Mouse (Mus musculus): ENCODE measurements around the gene Pik3c2a. TPM values are rescaled to one million over a fixed set of nuclear protein-coding genes. Genes with fewer than 3 reads are reported as not detected.

The Pik3c2a gene
- polyA plus RNA-seq, 1 experiment from 2014 or later, result 32.9 TPM

GRCm38 (mm10) chr7:116327901-116328300 lies 115.3 kb downstream of the Pik3c2a start:
- Histone ChIP-seq H3K27me3 (replicated peaks; ENCODE audit: control insufficient read depth, insufficient read depth, low read length) (no peaks in the 10 kb centered on the region), H3K4me1 (replicated peaks; ENCODE audit: control insufficient read depth, insufficient read depth, low read length) (no peaks in the 10 kb centered on the region; the same call in 1 of the 2 replicates), H3K36me3 (ENCODE audit: control insufficient read depth, insufficient read depth, low read length) (peaks cover 43% of the 10 kb centered on the region), H3K4me3 (ENCODE audit: low read depth, low read length) (no peak overlapping the region), H3K27ac (ENCODE audit: low read depth) (no peak overlapping the region), H3K4me2 (ENCODE audit: low read length) (no peak overlapping the region), H3K9me3 (ENCODE audit: control insufficient read depth, low read length) (no peaks in the 10 kb centered on the region), H3K9ac (ENCODE audit: low read length) (no peak overlapping the region)
- no peak for ATAC-seq (replicated peaks; ENCODE audit: low FRiP score, low TSS enrichment, low read depth)
- no peak for DNase-seq (ENCODE audit: low spot score)
- whole genome bisulfite sequencing, result 82% methylated on average over 5 of the region's 5 CpGs

GRCm38 (mm10) chr7:116323331-116323964 lies 119.8 kb downstream of the Pik3c2a start:
- DNase-seq (ENCODE audit: low spot score), result peak; percentile 76

DNA sequence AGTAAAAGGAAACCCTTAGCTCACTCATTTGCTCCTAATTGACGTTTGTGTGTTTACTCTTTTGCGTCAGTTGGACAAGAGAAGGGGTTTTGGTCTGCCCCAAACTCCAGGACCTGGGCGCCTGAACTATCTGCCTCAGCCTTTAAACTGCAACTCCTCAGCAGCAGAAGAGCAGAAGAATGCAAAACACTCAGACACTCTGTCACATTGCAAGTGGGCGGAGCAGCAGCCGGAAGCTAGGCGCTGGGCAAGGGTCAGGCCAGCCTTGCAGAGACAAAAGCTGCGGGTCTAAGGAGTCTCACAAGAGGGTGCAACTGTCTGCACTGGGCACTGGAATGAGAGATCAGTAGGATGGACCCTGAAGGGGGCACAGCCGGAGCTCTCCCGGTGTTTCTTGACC lies 133.8 kb downstream of the Pik3c2a start:
- no peaks in the 10 kb centered on the region for H3K9me3 ChIP-seq (ENCODE audit: control insufficient read depth, low read length)
- DNase-seq (ENCODE audit: low spot score), result no peak
- 7% methylated on average over 9 of the region's 9 CpGs for WGBS
- H3K4me3 ChIP-seq (ENCODE audit: low read depth, low read length), result no peak overlapping the region
- peaks cover 6% of the 10 kb centered on the region for H3K4me1 ChIP-seq (replicated peaks; ENCODE audit: control insufficient read depth, insufficient read depth, low read length)
- no peak overlapping the region for H3K9ac ChIP-seq (ENCODE audit: low read length)
- peaks cover 9% of the 10 kb centered on the region; the same call in 1 of the 2 replicates for H3K27me3 ChIP-seq (replicated peaks; ENCODE audit: control insufficient read depth, insufficient read depth, low read length)
- H3K4me2 ChIP-seq (ENCODE audit: low read length), result peak overlapping the region; percentile 35
- H3K36me3 ChIP-seq (ENCODE audit: control insufficient read depth, insufficient read depth, low read length), result no peaks in the 10 kb centered on the region
- H3K27ac ChIP-seq (ENCODE audit: low read depth), result peak overlapping the region; percentile 70; the same call in 1 of the 2 replicates
- no peak for ATAC-seq (replicated peaks; ENCODE audit: low FRiP score, low TSS enrichment, low read depth)

More at GRCm38 (mm10) chr7:116323331-116323964, 119.8 kb downstream of the Pik3c2a start:
- no peaks in the 10 kb centered on the region for H3K4me1 ChIP-seq (replicated peaks; ENCODE audit: control insufficient read depth, insufficient read depth, low read length)
- no peak overlapping the region for H3K27ac ChIP-seq (ENCODE audit: low read depth)
- ATAC-seq (replicated peaks; ENCODE audit: low FRiP score, low TSS enrichment, low read depth), result peak; percentile 77
- H3K9me3 ChIP-seq (ENCODE audit: control insufficient read depth, low read length), result no peaks in the 10 kb centered on the region
- H3K36me3 ChIP-seq (ENCODE audit: control insufficient read depth, insufficient read depth, low read length), result 0 out of 2 replicates have a peak, but pooled peaks cover 3% of the 10 kb centered on the region
- H3K4me3 ChIP-seq (ENCODE audit: low read depth, low read length), result no peak overlapping the region
- H3K27me3 ChIP-seq (replicated peaks; ENCODE audit: control insufficient read depth, insufficient read depth, low read length), result no peaks in the 10 kb centered on the region
- WGBS, result 30% methylated on average over 10 of the region's 10 CpGs
- H3K9ac ChIP-seq (ENCODE audit: low read length), result no peak overlapping the region
- no peak overlapping the region for H3K4me2 ChIP-seq (ENCODE audit: low read length)

GRCm38 (mm10) chr7:116308632-116308991 lies 134.6 kb downstream of the Pik3c2a start:
- no peak for DNase-seq (ENCODE audit: low spot score)
- ATAC-seq (replicated peaks; ENCODE audit: low FRiP score, low TSS enrichment, low read depth), result peak; percentile 70

DNA sequence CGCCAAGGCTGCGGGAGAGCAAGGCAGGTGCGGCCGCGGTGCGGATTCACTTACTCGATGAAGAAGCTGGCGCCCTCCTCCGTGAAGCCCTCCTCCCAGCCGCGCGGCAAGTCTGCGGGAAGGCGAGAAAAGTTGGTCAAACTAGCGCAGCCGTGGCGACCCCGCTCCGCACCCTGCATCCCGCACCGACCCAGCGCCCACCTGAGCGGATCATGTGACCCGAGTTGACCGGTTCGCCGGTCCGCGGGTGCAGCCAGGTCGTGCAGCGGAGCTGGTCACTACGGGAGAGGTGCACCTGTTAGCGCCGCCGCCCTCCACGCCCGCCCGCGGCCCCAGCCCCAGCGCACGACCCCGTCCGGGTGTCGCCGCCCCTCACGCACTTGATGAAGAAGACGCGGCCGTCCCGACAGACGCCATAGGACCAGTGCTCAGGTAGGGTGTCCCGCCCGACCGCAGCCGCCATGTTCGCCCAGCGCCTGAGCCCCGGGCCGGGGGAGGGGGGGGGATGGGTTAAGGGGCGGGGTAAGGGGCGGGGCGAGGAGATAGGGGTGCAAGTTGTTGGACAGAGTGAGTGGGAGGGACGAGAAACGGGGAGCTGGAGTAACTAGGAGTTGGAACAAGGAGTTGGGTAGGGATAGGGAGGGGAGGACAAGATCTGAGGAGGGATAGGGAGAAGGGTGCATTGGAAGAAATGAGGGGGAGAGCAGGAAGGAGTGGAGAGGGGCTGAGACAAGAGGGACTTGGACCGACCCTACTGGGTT lies 135.2 kb downstream of the Pik3c2a start, which contains the start of gene Plekha7:
Gene Plekha7 (minus strand): TSS at position 506 of the 761 bp plus-strand sequence.
- Histone ChIP-seq H3K4me3 (ENCODE audit: low read depth, low read length) (peak within 1 kb of the TSS; percentile 62), H3K9me3 (ENCODE audit: control insufficient read depth, low read length) (no peaks in the 10 kb centered on the region), H3K36me3 (ENCODE audit: control insufficient read depth, insufficient read depth, low read length) (no peaks in the 10 kb centered on the region), H3K4me1 (replicated peaks; ENCODE audit: control insufficient read depth, insufficient read depth, low read length) (peaks cover 6% of the 10 kb centered on the region), H3K27ac (ENCODE audit: low read depth) (peak within 1 kb of the TSS; percentile 70), H3K9ac (ENCODE audit: low read length) (peak within 1 kb of the TSS; percentile 53), H3K27me3 (replicated peaks; ENCODE audit: control insufficient read depth, insufficient read depth, low read length) (peaks cover 9% of the 10 kb centered on the region; the same call in 1 of the 2 replicates), H3K4me2 (ENCODE audit: low read length) (peak within 1 kb of the TSS; percentile 96)
- DNase-seq (ENCODE audit: low spot score), result peak; percentile 88
- under 1% methylated on average over 63 of the region's 65 CpGs for WGBS
- peak; percentile 87 for ATAC-seq (replicated peaks; ENCODE audit: low FRiP score, low TSS enrichment, low read depth)

More at GRCm38 (mm10) chr7:116308632-116308991, 134.6 kb downstream of the Pik3c2a start:
- no peaks in the 10 kb centered on the region for H3K36me3 ChIP-seq (ENCODE audit: control insufficient read depth, insufficient read depth, low read length)
- H3K9me3 ChIP-seq (ENCODE audit: control insufficient read depth, low read length), result no peaks in the 10 kb centered on the region
- 5% methylated on average over 16 of the region's 16 CpGs for WGBS
- peak overlapping the region; percentile 62 for H3K4me3 ChIP-seq (ENCODE audit: low read depth, low read length)
- peaks cover 6% of the 10 kb centered on the region for H3K4me1 ChIP-seq (replicated peaks; ENCODE audit: control insufficient read depth, insufficient read depth, low read length)
- H3K9ac ChIP-seq (ENCODE audit: low read length), result peak overlapping the region; percentile 34
- peak overlapping the region; percentile 96 for H3K4me2 ChIP-seq (ENCODE audit: low read length)
- peak overlapping the region; percentile 70 for H3K27ac ChIP-seq (ENCODE audit: low read depth)
- peaks cover 9% of the 10 kb centered on the region; the same call in 1 of the 2 replicates for H3K27me3 ChIP-seq (replicated peaks; ENCODE audit: control insufficient read depth, insufficient read depth, low read length)

GRCm38 (mm10) chr7:116307099-116307870 lies 136.0 kb downstream of the Pik3c2a start:
- under 1% methylated on average over 63 of the region's 63 CpGs for WGBS
- peak overlapping the region; percentile 53 for H3K9ac ChIP-seq (ENCODE audit: low read length)
- H3K4me3 ChIP-seq (ENCODE audit: low read depth, low read length), result peak overlapping the region; percentile 62
- no peaks in the 10 kb centered on the region for H3K36me3 ChIP-seq (ENCODE audit: control insufficient read depth, insufficient read depth, low read length)
- H3K27ac ChIP-seq (ENCODE audit: low read depth), result peak overlapping the region; percentile 69; the same call in 1 of the 2 replicates
- H3K27me3 ChIP-seq (replicated peaks; ENCODE audit: control insufficient read depth, insufficient read depth, low read length), result peaks cover 9% of the 10 kb centered on the region; the same call in 1 of the 2 replicates
- peak overlapping the region; percentile 96 for H3K4me2 ChIP-seq (ENCODE audit: low read length)
- H3K9me3 ChIP-seq (ENCODE audit: control insufficient read depth, low read length), result no peaks in the 10 kb centered on the region
- DNase-seq (ENCODE audit: low spot score), result peak; percentile 88
- H3K4me1 ChIP-seq (replicated peaks; ENCODE audit: control insufficient read depth, insufficient read depth, low read length), result peaks cover 6% of the 10 kb centered on the region
- peak; percentile 68 for ATAC-seq (replicated peaks; ENCODE audit: low FRiP score, low TSS enrichment, low read depth)

- Histone ChIP-seq H3K27me3 (replicated peaks; ENCODE audit: control insufficient read depth, insufficient read depth, low read length) (peaks cover 9% of the 10 kb centered on the region; the same call in 1 of the 2 replicates), H3K4me2 (ENCODE audit: low read length) (peak overlapping the region; percentile 96), H3K9ac (ENCODE audit: low read length) (peak overlapping the region; percentile 53; the same call in 1 of the 2 replicates), H3K4me3 (ENCODE audit: low read depth, low read length) (peak overlapping the region; percentile 62; the same call in 1 of the 2 replicates), H3K4me1 (replicated peaks; ENCODE audit: control insufficient read depth, insufficient read depth, low read length) (peaks cover 6% of the 10 kb centered on the region), H3K36me3 (ENCODE audit: control insufficient read depth, insufficient read depth, low read length) (no peaks in the 10 kb centered on the region), H3K9me3 (ENCODE audit: control insufficient read depth, low read length) (no peaks in the 10 kb centered on the region), H3K27ac (ENCODE audit: low read depth) (no peak overlapping the region)
- 24% methylated on average over 5 of the region's 5 CpGs for WGBS
- ATAC-seq (replicated peaks; ENCODE audit: low FRiP score, low TSS enrichment, low read depth) (no peak), DNase-seq (ENCODE audit: low spot score) (no peak)
Observed at GRCm38 (mm10) chr7:116306601-116307000, 136.6 kb downstream of the Pik3c2a start.

All from intestine, embryonic 14.5 days (tissue).